Mouse (Mus musculus) erythroblast, embryonic 14.5 days (primary cell): ENCODE data around the gene Mterf2. TPM values are rescaled to one million over a fixed set of nuclear protein-coding genes. Genes with fewer than 3 reads are reported as not detected.

Experiments
- H3K27me3 ChIP-seq: 2 replicates; pipeline ENCODE4 v1.6.1; 2012; ENCODE audit warnings: inconsistent platforms; ENCODE audit not compliant: control insufficient read depth
- H3K36me3 ChIP-seq: 2 replicates; pipeline ENCODE4 v1.6.1; 2012; ENCODE audit warnings: mild to moderate bottlenecking, inconsistent platforms; ENCODE audit not compliant: control insufficient read depth
- H3K4me1 ChIP-seq: 2 replicates; pipeline ENCODE4 v1.6.1; 2012; ENCODE audit warnings: inconsistent platforms; ENCODE audit not compliant: control insufficient read depth
- H3K4me3 ChIP-seq: replicated peaks from 2 replicates; pipeline ENCODE3; 2012; ENCODE audit warnings: moderate library complexity, mild to moderate bottlenecking, inconsistent platforms
- H3K9me3 ChIP-seq: 2 replicates; pipeline ENCODE4 v1.6.1; 2012; ENCODE audit warnings: low read length, inconsistent platforms, mixed read lengths; ENCODE audit not compliant: control insufficient read depth
- GATA1 ChIP-seq: IDR thresholded peaks from 2 replicates; pipeline ENCODE4 v1.6.1; 2012; ENCODE audit warnings: low read length, inconsistent platforms, mixed read lengths
- TAL1 ChIP-seq: IDR thresholded peaks from 3 replicates; pipeline ENCODE4 v1.6.1; 2012; ENCODE audit warnings: low read length, inconsistent platforms, mixed read lengths
- polyA plus RNA-seq: library from polyadenylated mRNA; stranded (reverse); fragments of >175 nt; gene quantifications from 2 replicates; pipeline ENCODE4 v1.2.3, GENCODE M21; 2012

Gene Mterf2
- polyA plus RNA-seq, 1 experiment = not detected

- Histone ChIP-seq H3K4me3 (no peak overlapping the region), H3K4me1 (no peaks in the 10 kb centered on the region), H3K9me3 (no peaks in the 10 kb centered on the region), H3K27me3 (no peaks in the 10 kb centered on the region), H3K36me3 (no peaks in the 10 kb centered on the region)
- TF ChIP-seq GATA1 = no peak
- TF ChIP-seq TAL1 = no peak
Measured at GRCm38 (mm10) chr10:85071605-85072152, 56.1 kb downstream of the Mterf2 start.

Other genes starting within 250 kb of the Mterf2 start
- 0.06 and 0.09 TPM in 2 replicates for gene Ric8b, start 210.4 kb downstream of the Mterf2 start, polyA plus RNA-seq
- gene Fhl4, start 25.5 kb downstream of the Mterf2 start, polyA plus RNA-seq = not detected in 2 replicates
- gene Tmem263, start 25.4 kb downstream of the Mterf2 start, polyA plus RNA-seq = 0.50 and 0.81 TPM in 2 replicates
- gene Cry1, start 57.0 kb upstream of the Mterf2 start, polyA plus RNA-seq = 0.08 and 0.25 TPM in 2 replicates